25 mouse cellular contexts compared by ENCODE assay signal in genomic region chr7:40788486-40788885, GRCm38 (mm10).
"Had no signal": no experiment of that assay in that cellular context is flagged by ENCODE, and none has a peak within 500 bp of the region (broad histone marks: within the 10 kb centered on the region; RNA-seq: fewer than 3 reads in every experiment).

No protein-coding gene starts in this region.

- H3K4me3 ChIP-seq: embryonic facial prominence, embryonic 10.5 days; embryonic facial prominence, embryonic 12.5 days; embryonic facial prominence, embryonic 13.5 days; embryonic facial prominence, embryonic 15.5 days; erythroblast, embryonic 14.5 days; forebrain, embryonic 10.5 days; forebrain, embryonic 12.5 days; forebrain, embryonic 13.5 days; forebrain, embryonic 15.5 days; gastrocnemius, adult 2 months had no signal

- DNase-seq: cerebellum, adult 2 months; cerebellum, adult 8-10 months; cerebellum, adult 9-10 months; cerebellum, adult 9-11 months; cerebellum, postnatal 10 days; cerebellum, postnatal 14 days; cerebellum, postnatal 25 days; cerebellum, postnatal 36 days; embryo, embryonic 11 days; forebrain, postnatal 0 days; gastrocnemius, adult 2 months; gastrocnemius, postnatal 10 days; gastrocnemius, postnatal 14 days; gastrocnemius, postnatal 25 days; gastrocnemius, postnatal 36 days; heart, adult 18-20 months had no signal

- H3K27ac ChIP-seq: embryonic facial prominence, embryonic 10.5 days; embryonic facial prominence, embryonic 12.5 days; embryonic facial prominence, embryonic 13.5 days; embryonic facial prominence, embryonic 15.5 days; forebrain, embryonic 10.5 days; forebrain, embryonic 12.5 days; forebrain, embryonic 13.5 days; forebrain, embryonic 15.5 days; gastrocnemius, adult 2 months had no signal
